Mouse (Mus musculus) brain, embryonic 14.5 days (tissue): Measurements from ENCODE around the gene Tnfrsf9.

Experiments
- CTCF ChIP-seq: fragments of 200-500 bp; IDR thresholded peaks from 2 replicates; pipeline ENCODE4 v1.5.1; 2012; ENCODE audit warnings: inconsistent platforms, mild to moderate bottlenecking, moderate library complexity, borderline replicate concordance; ENCODE audit not compliant: insufficient read depth, insufficient read length; ENCODE audit errors: extremely low read depth
- POLR2A ChIP-seq: fragments of 200-500 bp; IDR thresholded peaks from 2 replicates; pipeline ENCODE4 v1.6.1; 2012; ENCODE audit warnings: mild to moderate bottlenecking, inconsistent platforms, borderline replicate concordance; ENCODE audit not compliant: poor library complexity, insufficient read depth, insufficient read length, severe bottlenecking; ENCODE audit errors: extremely low read depth

DNA sequence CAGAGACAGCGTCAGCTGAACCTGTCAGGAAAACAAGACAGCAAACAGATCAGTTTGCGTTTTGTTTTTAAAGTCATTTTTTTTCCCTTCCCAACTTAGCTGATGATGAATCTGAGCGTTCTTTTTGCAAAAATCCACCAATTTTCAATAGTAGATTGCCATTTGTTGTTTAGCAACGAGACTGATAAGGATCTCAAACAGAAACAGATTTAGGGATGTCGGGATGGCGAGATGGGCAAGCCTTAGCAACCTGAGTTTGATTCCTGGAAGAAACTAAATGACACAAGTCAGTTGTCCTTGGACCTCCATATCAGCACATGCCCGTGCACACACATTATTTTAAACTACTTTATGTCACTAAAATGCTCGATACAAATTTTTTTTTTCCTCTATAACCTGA is 41.7 kb upstream of the Tnfrsf9 start:
- TF ChIP-seq POLR2A (no peak), CTCF (no peak)
